Mouse (Mus musculus): ENCODE results near the gene Bmx. TPM values are rescaled to one million over a fixed set of nuclear protein-coding genes. Genes with fewer than 3 reads are reported as not detected.
A peak's percentile ranks its signal among the peaks of the same experiment; 100 is the strongest.

Bmx gene
- 1.9 and 5.7 TPM in 2 replicates for total RNA-seq (2017)

DNA sequence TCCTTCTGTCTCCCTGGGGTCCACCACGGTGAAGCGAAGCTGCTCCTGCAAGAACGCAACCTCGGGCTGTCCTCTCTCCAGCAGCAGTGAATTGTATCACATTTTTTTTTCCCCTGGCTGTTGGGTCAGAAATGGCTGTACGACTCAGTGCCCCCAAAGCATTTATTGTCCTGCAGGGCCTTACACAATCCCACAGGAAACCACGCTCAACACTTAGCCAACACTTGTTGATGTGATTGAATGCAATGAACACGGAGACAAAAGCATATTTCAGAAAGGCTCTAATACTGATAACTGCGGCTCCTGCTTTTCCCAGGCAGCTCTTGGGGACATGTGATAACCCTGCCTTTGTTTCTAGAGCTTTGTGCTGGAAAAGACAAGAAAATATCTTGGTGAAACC, at the start of gene Bmx:
Gene Bmx (minus strand): TSS at position 137 of the 400 bp plus-strand sequence.
- peak in 1 of 2 experiments; percentile 36; a peak in 1 of 4 replicates for ATAC-seq (replicated peaks in 1 of 2; ENCODE audit: insufficient read depth in 1 of 2, low FRiP score in 2 of 2, low TSS enrichment in 1 of 2, low read depth in 1 of 2, poor library complexity in 2 of 2, severe bottlenecking in 2 of 2)

DNA sequence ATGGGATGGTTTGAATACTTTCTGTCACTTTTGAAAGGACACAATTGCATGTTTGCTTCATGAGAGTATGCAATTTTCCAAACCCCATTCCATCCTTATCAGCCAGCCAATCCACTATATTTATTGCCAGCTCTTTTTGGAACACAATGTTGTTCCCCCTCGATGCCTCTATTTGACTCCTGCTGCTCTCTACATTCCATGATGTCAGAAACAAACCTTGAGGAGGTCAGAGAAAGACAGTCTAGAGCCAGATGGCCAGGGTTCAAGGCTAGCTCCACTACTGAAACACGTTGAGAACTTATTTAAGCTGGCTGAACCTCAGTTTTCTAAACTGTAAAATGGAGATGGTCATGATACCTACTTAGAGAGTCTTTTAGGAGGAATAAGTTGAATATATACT, 48.3 kb upstream of the Bmx start:
- ATAC-seq (replicated peaks in 1 of 2; ENCODE audit: insufficient read depth in 1 of 2, low FRiP score in 2 of 2, low TSS enrichment in 1 of 2, low read depth in 1 of 2, poor library complexity in 2 of 2, severe bottlenecking in 2 of 2): no peak

DNA sequence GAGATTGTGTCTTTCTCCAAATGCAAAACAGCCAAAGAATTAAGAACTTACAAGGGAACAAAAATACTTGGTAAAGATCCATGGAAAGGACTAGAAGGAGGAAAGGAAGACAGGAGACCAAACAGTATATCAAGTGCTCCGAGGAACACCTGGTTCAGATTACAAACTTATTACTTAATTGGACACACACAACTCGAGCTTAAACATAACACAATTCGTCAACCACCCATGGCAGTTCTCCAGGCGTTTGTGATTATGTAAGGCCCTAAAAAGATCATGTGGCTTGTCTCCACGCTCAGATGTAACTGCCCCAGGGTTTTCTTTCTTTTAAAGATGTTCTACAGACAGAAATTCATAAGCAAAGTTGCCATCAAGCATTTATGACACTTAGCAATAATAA, 33.2 kb upstream of the Bmx start:
- no peak for ATAC-seq (replicated peaks in 1 of 2; ENCODE audit: insufficient read depth in 1 of 2, low FRiP score in 2 of 2, low TSS enrichment in 1 of 2, low read depth in 1 of 2, poor library complexity in 2 of 2, severe bottlenecking in 2 of 2)

DNA sequence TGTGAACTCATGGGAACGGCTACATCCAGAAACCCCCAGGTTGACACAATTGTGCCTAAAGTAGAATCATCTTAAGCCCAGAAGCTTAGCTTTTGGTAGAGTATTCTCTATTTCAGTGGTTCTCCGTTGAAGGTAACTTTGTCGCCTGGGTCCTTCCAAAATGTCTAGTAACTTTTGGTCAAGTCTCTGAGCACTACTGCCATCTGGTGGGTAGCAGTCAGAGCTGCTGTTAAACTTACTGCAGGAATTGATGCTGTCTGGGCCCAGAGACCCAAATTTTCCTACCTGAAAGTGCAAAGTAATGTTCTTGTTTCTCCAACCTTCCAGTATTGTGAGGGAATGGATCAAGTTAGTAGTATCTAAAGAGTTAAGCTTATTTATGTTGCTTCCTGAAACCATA, 29.1 kb upstream of the Bmx start:
- peak; percentile 62 to 78; a peak in 3 of 4 replicates for ATAC-seq (replicated peaks in 1 of 2; ENCODE audit: insufficient read depth in 1 of 2, low FRiP score in 2 of 2, low TSS enrichment in 1 of 2, low read depth in 1 of 2, poor library complexity in 2 of 2, severe bottlenecking in 2 of 2)

DNA sequence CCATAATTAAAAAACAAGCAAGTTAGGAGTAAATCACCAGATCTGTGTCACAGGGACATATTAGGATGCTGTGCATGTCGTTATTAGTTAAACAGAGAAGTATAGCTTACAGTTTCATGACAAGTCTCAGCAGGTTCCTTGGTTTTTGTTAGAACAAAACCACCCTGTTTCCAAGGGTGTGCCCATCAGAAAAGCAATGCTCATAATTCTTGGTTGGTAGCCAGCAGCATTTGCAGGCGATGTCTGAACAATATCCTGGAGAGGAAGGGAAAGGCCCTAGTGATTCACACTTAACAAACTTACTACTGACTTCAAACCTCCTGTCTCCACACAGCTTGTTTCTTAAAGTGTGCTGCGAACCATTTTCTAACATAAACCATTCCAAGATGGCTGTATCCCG, 25.8 kb upstream of the Bmx start:
- no peak for ATAC-seq (replicated peaks in 1 of 2; ENCODE audit: insufficient read depth in 1 of 2, low FRiP score in 2 of 2, low TSS enrichment in 1 of 2, low read depth in 1 of 2, poor library complexity in 2 of 2, severe bottlenecking in 2 of 2)

DNA sequence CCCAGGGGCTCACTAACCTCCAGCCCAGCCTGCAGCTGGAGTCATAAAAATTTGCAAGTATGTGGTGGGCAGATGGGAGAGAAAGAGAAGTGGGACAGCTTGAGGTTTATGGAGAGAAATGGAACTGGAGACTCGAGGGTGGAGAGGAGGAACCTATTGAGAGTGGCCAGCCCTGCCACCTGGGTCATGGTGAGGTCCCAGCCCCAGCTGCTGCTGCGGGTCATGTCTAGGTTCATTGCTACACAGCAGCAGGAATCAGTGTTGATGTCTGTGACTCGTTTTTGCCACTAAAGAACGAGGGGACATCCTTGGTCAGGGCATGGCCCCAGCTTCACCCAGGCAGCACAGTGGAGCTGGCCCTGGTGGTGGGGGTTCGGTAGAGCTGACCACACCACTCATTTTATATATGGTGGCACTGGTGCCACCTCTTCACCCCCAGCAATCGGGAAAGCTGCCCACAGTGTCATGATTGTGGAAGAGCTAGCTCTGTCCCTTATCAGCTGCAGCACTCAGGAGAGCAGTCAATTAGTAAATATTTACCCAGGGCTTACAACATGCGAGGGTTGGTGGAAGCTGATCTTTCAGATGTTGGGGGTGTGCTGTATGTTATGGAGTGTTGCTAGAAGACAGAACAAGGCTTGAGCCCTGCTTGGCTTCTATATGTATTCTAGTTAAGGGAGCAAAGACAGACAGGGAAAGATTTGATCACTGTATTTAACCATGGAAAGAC, 23.1 kb upstream of the Bmx start:
- ATAC-seq (replicated peaks in 1 of 2; ENCODE audit: insufficient read depth in 1 of 2, low FRiP score in 2 of 2, low TSS enrichment in 1 of 2, low read depth in 1 of 2, poor library complexity in 2 of 2, severe bottlenecking in 2 of 2): no peak

DNA sequence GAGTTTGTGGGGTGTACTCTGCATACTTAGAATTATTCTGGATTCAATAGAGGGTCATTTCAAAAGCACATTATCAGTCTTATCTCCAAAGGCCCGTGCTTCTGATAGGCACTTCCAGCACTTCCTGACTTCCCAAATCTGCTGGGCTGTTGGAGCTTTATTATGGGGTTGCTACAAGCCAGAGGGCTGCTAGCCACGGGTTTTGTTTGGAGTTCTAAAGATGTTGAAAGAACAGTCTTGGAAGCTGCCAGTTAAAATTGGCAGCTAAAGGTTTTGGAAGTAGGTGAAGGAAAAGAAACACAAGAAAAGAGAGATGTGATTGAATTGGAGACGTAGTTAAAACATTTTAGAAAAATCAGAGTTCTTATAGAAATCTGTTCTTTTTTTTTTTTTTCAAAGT, 17.5 kb upstream of the Bmx start:
- ATAC-seq (replicated peaks in 1 of 2; ENCODE audit: insufficient read depth in 1 of 2, low FRiP score in 2 of 2, low TSS enrichment in 1 of 2, low read depth in 1 of 2, poor library complexity in 2 of 2, severe bottlenecking in 2 of 2): no peak

DNA sequence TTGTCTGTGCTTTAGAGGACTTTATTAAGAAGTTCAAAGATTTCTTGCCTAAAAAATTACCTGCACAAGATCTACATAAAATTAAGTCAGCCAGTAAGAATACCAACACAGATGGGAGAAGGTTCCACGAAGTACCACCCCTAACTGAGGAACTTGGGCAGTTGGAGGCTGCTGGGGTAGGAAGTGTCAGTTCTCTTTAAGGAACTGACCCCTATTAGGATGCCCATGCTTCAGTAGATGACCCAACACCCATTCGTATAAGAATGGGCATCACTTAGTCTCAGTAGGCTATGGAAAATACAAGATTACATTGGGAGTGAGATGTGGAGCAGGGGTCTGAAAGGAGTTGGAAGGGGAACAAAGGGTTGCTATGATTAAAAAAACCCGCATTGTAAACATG, 12.6 kb upstream of the Bmx start:
- no peak for ATAC-seq (replicated peaks in 1 of 2; ENCODE audit: insufficient read depth in 1 of 2, low FRiP score in 2 of 2, low TSS enrichment in 1 of 2, low read depth in 1 of 2, poor library complexity in 2 of 2, severe bottlenecking in 2 of 2)

DNA sequence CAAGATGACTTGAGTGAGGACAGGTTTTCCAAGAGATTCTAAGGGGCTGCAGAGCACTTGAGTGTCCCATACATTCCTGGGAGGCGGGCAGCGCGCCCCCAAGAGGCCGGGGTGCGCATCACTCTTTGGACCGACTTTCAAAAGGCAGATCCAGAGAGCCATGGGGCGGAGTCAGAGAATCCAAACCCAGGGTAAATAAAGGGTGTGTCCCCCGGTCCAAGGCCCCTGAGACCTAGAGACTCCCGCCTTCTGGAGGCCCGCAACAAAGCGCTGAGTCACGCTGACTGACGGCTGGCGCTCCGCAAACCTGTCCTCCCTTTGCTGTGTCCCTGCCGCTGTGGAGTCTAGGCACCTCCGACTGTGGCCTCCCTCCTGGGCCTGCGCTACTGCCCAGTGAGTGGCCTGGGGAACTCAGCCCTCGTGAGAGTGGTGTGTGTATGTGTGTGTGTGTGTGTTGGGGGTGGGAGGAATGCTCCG, 11.3 kb upstream of the Bmx start, which contains the start of gene Pir:
Gene Pir (plus strand): TSS at position 87 of the 477 bp plus-strand sequence.
- peak; percentile 91 to 98 for ATAC-seq (replicated peaks in 1 of 2; ENCODE audit: insufficient read depth in 1 of 2, low FRiP score in 2 of 2, low TSS enrichment in 1 of 2, low read depth in 1 of 2, poor library complexity in 2 of 2, severe bottlenecking in 2 of 2)

DNA sequence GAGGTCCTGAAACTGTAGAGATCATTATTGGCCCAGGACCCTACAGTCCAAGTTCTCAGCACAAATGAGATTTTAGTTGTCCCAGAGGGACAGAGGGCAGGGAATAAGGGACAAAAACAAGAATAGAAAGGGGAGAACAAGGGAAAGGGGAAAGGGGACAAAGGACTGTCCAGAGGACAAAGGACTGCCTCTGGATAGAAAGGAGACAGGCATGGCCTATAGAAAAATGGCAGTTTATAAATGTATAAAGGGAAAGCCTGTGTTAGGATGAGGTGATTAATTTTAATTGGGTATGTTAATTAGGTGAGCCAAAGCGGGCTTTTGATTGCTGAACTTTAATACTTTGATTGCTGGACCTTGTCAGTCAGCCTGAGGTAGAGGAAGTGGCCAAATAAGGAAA, 6.9 kb upstream of the Bmx start:
- ATAC-seq (replicated peaks in 1 of 2; ENCODE audit: insufficient read depth in 1 of 2, low FRiP score in 2 of 2, low TSS enrichment in 1 of 2, low read depth in 1 of 2, poor library complexity in 2 of 2, severe bottlenecking in 2 of 2): no peak

DNA sequence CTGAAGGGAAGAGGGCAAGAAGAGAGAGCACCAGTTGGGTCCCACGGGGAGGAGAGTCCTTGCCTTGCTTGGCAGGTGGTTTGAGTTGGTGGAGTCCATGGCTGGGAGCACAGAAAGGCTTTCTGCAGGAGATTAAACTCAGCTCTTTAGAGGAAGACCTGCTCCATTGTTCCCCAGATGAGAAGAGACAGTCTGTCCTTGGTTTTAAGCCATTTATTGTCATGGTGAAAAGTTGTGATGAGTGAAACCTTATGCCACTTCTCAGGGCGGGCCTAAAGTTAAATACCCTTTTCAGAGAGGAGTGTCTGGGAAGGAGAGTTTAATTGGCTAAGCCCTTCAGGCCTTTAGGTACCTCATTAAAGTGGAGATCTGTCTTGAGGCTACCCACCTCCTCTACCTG, 4.3 kb upstream of the Bmx start:
- no peak for ATAC-seq (replicated peaks in 1 of 2; ENCODE audit: insufficient read depth in 1 of 2, low FRiP score in 2 of 2, low TSS enrichment in 1 of 2, low read depth in 1 of 2, poor library complexity in 2 of 2, severe bottlenecking in 2 of 2)

DNA sequence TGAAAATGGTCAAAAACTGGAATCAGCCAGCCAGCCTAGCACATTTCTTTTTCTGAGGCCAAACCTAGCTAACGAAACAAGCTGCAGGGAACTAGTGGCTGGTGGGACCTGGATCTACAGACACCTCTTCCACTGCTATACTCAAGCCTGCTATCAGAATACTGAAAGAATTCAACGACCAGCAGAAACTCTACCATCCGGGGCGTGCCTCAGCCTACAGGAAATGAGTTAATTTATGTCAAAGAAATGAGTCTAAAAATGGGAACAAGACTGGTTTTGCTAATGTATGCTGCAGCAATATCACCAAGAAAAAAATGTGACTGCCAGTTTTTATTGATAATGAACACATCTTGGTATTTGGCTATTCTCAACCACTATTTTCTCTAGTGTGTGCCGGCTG, 669 bp upstream of the Bmx start:
- ATAC-seq (replicated peaks in 1 of 2; ENCODE audit: insufficient read depth in 1 of 2, low FRiP score in 2 of 2, low TSS enrichment in 1 of 2, low read depth in 1 of 2, poor library complexity in 2 of 2, severe bottlenecking in 2 of 2): peak; percentile 58 to 65; a peak in 3 of 4 replicates

DNA sequence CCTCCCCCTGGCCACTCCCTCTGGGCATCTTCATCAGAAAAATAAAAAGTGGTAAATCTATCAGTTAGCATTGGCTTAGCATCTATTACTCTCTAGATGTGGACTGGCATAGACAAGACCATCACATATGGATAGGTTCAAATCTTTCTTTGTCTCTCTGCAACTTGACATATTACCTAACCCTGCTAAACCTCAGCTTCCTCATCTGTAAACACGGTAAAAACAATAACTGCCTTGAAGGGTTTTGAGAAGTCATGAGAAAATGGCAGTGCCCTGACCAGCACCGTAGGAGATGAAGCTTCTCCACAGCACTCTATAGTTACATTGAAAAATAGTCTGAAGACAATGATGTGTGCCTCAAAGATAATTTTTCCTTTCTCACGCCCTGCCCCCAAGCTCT, 1.5 kb downstream of the Bmx start:
- peak in 1 of 2 experiments; percentile 7; a peak in 1 of 4 replicates for ATAC-seq (replicated peaks in 1 of 2; ENCODE audit: insufficient read depth in 1 of 2, low FRiP score in 2 of 2, low TSS enrichment in 1 of 2, low read depth in 1 of 2, poor library complexity in 2 of 2, severe bottlenecking in 2 of 2)

DNA sequence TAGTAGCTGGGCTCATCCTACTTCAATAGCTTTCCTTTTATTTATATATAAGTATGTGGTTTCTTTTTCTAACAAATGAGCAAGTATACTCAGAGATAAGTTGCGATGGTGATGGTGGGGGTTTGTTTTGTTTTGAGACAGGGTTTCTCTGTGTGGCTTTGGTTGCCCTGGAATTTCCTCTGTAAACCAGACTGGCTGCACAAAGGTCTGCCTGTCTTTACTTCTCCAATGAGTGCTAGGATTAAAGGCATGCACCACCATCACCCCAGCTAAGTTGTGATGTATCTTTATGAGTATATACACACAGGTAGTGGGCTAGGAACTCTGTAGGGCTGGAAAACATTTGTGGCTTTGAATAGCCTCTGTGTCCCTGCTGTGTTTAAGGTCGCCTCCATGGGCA, 11.3 kb downstream of the Bmx start:
- ATAC-seq (replicated peaks in 1 of 2; ENCODE audit: insufficient read depth in 1 of 2, low FRiP score in 2 of 2, low TSS enrichment in 1 of 2, low read depth in 1 of 2, poor library complexity in 2 of 2, severe bottlenecking in 2 of 2): peak; percentile 21 to 53; a peak in 2 of 4 replicates

DNA sequence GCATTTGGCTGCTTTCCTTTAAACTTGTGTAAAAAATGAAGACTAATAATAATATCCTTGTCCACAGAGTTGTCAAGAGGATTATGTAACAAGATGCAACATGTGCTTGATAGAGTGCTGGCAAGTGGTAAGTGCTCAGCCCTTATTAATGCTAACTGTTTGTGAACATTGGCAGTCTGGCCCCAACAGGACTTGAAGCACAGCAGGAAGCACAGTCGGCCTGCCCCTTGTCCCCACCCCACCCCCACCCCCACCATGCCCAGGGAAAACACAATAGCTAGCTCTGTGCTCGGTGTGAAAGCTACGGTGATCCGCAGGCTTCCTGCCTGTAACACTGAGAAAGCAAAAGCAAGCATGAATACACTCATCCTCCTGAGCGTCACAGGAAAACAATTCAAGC, 12.3 kb downstream of the Bmx start:
- ATAC-seq (replicated peaks in 1 of 2; ENCODE audit: insufficient read depth in 1 of 2, low FRiP score in 2 of 2, low TSS enrichment in 1 of 2, low read depth in 1 of 2, poor library complexity in 2 of 2, severe bottlenecking in 2 of 2): 0 out of 4 replicates have a peak, but pooled peaks of 1 of the 2 experiments have one; percentile 46

DNA sequence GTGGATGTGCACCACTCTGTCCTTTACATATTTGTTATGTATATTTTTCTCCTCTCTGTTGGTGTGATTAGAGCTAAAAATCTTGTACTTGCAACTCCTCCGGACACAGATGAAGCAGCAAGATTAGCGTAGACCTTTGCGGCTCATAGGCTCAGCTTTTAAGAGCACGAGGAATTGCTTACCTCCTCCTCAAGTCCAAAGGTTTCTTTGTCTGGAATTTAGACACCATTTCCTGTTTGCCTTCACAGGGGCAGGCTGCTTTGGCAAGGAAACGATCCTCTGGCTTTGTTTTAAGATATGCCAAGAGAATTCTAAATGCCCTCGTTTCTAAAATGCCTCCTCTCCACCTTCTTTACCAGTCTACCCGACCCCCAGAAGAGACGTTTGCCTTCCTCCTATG, 24.6 kb downstream of the Bmx start:
- no peak for ATAC-seq (replicated peaks in 1 of 2; ENCODE audit: insufficient read depth in 1 of 2, low FRiP score in 2 of 2, low TSS enrichment in 1 of 2, low read depth in 1 of 2, poor library complexity in 2 of 2, severe bottlenecking in 2 of 2)

DNA sequence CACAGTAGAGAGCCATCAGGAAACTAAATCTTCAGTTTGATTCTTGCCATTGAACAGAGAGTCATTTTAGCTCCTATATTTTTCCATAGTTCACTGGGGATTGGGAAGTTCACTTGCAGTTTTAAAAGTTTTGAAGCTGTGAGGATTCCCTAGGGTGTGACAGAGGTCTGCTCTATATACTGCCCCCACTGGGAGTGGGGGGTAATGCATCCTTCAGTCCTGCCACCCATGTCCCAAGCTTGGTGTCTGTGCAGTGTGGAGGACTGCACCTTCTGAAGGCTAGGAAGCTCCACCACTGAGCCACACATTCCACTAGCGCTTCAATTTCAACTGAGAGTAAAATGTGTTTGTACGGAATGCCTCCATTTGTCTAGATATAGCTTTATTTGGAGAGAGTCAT, 36.0 kb downstream of the Bmx start:
- peak; percentile 76 to 78; a peak in 3 of 4 replicates for ATAC-seq (replicated peaks in 1 of 2; ENCODE audit: insufficient read depth in 1 of 2, low FRiP score in 2 of 2, low TSS enrichment in 1 of 2, low read depth in 1 of 2, poor library complexity in 2 of 2, severe bottlenecking in 2 of 2)

DNA sequence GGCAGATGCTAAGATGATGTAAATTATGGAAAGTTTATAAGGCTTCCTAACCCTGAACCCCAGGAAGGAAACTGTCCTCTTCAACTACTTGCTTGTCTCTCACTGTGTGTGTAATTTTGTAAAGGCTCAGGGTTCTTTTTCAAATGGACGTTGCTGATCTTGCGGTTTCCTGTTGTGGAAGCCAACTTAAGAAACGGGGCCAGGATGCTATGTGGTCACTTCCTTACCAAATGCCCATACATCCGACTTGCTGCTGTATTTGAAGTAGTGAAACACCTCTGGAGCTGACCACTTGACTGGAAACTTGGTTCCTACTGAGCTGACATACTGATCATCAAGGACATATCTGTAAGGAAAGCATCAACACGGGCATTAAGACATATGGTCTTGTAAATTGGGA, 57.4 kb downstream of the Bmx start:
- ATAC-seq (replicated peaks in 1 of 2; ENCODE audit: insufficient read depth in 1 of 2, low FRiP score in 2 of 2, low TSS enrichment in 1 of 2, low read depth in 1 of 2, poor library complexity in 2 of 2, severe bottlenecking in 2 of 2): peak; percentile 53 to 87; a peak in 2 of 4 replicates

DNA sequence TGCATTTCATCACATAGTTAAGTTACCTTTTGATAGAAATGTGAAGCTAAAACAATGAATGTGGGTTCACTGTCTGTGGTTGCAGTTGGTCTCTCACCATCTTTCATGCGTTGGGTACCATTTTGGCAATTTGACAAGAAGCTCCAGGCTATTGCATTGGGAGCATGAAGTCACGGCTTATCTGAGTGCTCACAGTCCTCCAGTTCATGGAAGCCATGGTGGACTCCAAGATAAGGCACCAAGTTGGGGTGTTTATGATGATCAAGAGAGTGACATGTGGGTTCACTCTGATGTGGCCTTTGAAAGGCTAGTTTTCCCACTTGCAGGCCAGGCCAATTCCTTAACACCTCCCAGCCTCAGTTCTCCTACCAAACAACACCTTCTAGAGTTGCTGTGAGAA, 60.3 kb downstream of the Bmx start:
- no peak for ATAC-seq (replicated peaks in 1 of 2; ENCODE audit: insufficient read depth in 1 of 2, low FRiP score in 2 of 2, low TSS enrichment in 1 of 2, low read depth in 1 of 2, poor library complexity in 2 of 2, severe bottlenecking in 2 of 2)
